ENCODE assay signal across 9 mouse cellular contexts in the genomic region with DNA sequence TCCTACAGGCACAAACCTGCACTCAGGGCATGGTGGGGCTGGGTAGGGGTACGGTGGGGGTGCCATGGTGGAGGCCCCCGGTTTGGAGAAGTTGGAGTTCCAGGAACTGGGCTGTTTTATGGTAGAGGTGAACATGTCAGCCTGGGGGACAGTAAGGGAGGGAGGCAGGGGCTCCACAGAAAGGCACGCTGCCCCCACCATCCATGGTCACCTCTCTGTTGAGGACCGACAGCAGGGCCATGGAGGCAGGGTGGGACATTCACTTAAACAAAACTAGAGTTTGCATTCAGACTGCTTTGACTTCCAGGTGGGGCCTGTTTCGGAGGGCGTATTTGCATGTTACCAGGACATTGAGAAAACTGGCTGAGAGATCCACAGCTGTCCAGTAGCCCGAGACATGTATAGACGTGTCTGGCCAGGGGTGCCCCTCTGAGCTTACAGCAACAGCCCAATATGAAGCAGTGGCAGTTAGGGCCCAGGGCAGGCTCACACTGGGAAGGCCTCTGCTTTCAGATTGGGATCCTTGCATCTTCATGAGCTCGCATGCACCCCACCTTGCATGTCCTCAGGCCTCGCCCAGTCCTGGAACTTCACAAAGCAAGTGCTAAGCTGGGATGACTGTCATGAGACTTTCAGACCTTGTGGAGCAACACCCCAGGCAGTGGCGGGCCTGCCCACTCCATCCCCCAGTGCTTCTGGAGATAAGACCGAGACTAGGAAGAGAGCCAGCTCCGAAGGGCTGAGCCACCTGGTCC. TPM values are rescaled to one million over a fixed set of nuclear protein-coding genes. Genes with fewer than 3 reads are reported as not detected.
A peak's percentile ranks its signal among the peaks of the same experiment; 100 is the strongest.
DNase-seq lines count a peak whose midpoint lies in the region; ATAC-seq and TF ChIP-seq lines count a peak whose summit lies in the region.
"Had no signal": no experiment of that assay in that cellular context is flagged by ENCODE, and none has a peak within 500 bp of the region (broad histone marks: within the 10 kb centered on the region; RNA-seq: fewer than 3 reads in every experiment).

No protein-coding gene starts in this region.

- DNase-seq in hindbrain, embryonic 10.5 days (ENCODE audit: low spot score) = no peak
- DNase-seq in adipocyte (ENCODE audit: low spot score) = peak; percentile 62
- DNase-seq in heart, embryonic 10.5 days (ENCODE audit: low spot score) = no peak
- peak; percentile 67 for DNase-seq in lung, postnatal 14 days
- no peak for DNase-seq in frontal cortex, adult 2 months (ENCODE audit: extremely low spot score in 1 of 2, low spot score in 1 of 2)
- no peak for DNase-seq in frontal cortex, postnatal 14 days (ENCODE audit: low spot score in 2 of 2)
- DNase-seq in cerebellum, adult 2 months = no peak

- H3K9me3 ChIP-seq in hindbrain, embryonic 10.5 days = no peaks in the 10 kb centered on the region
- no peaks in the 10 kb centered on the region for H3K9me3 ChIP-seq in hindbrain, embryonic 16.5 days (ENCODE audit: control insufficient read depth, low read length)
- no peaks in the 10 kb centered on the region for H3K9me3 ChIP-seq in heart, embryonic 10.5 days
- H3K9me3 ChIP-seq: limb, embryonic 13.5 days had no signal

- no peaks in the 10 kb centered on the region for H3K36me3 ChIP-seq in hindbrain, embryonic 10.5 days
- H3K36me3 ChIP-seq in hindbrain, embryonic 16.5 days (ENCODE audit: control insufficient read depth, insufficient read depth, low read length) = no peaks in the 10 kb centered on the region
- no peaks in the 10 kb centered on the region for H3K36me3 ChIP-seq in heart, embryonic 10.5 days
- H3K36me3 ChIP-seq: limb, embryonic 13.5 days had no signal

- WGBS in hindbrain, embryonic 10.5 days = 73% methylated on average over 13 of the region's 13 CpGs
- whole genome bisulfite sequencing in hindbrain, embryonic 16.5 days = 76% methylated on average over 13 of the region's 13 CpGs
- WGBS in heart, embryonic 10.5 days = 56% methylated on average over 13 of the region's 13 CpGs
- WGBS in cerebellum, adult 2 months = 62% methylated on average over 13 of the region's 13 CpGs

- no peak overlapping the region for H3K4me3 ChIP-seq in hindbrain, embryonic 10.5 days
- H3K4me3 ChIP-seq in hindbrain, embryonic 16.5 days (ENCODE audit: low read length) = no peak overlapping the region
- peak overlapping the region; percentile 1; the same call in 1 of the 2 replicates for H3K4me3 ChIP-seq in heart, embryonic 10.5 days
- H3K4me3 ChIP-seq in cerebellum, adult 2 months (replicated peaks; ENCODE audit: insufficient read depth, low read depth, low read length) = no peak overlapping the region
- H3K4me3 ChIP-seq: limb, embryonic 13.5 days had no signal

- H3K27ac ChIP-seq in hindbrain, embryonic 10.5 days = peak overlapping the region; percentile 50; the same call in 1 of the 2 replicates
- no peak overlapping the region for H3K27ac ChIP-seq in hindbrain, embryonic 16.5 days (ENCODE audit: low read depth, low read length)
- H3K27ac ChIP-seq in heart, embryonic 10.5 days = peak overlapping the region; percentile 69
- no peak overlapping the region for H3K27ac ChIP-seq in cerebellum, adult 2 months (ENCODE audit: insufficient read depth, low read length)
- H3K27ac ChIP-seq: limb, embryonic 13.5 days had no signal

- no peak for ATAC-seq in hindbrain, embryonic 16.5 days

- no peak overlapping the region for H3K4me2 ChIP-seq in hindbrain, embryonic 16.5 days (ENCODE audit: low read length)
- H3K4me2 ChIP-seq: limb, embryonic 13.5 days had no signal

- H3K9ac ChIP-seq in hindbrain, embryonic 16.5 days (ENCODE audit: low read depth, low read length) = no peak overlapping the region

- no peak for TF ChIP-seq CTCF in cerebellum, adult 2 months (IDR thresholded peaks at IDR 0.05; ENCODE audit: borderline replicate concordance, insufficient read depth, low read depth, low read length)

- peaks cover 38% of the 10 kb centered on the region for H3K4me1 ChIP-seq in hindbrain, embryonic 10.5 days (replicated peaks)
- H3K4me1 ChIP-seq in hindbrain, embryonic 16.5 days (ENCODE audit: control insufficient read depth, insufficient read depth, low read depth, low read length) = peaks cover 10% of the 10 kb centered on the region
- peaks cover 54% of the 10 kb centered on the region for H3K4me1 ChIP-seq in heart, embryonic 10.5 days
- H3K4me1 ChIP-seq in cerebellum, adult 2 months (ENCODE audit: control insufficient read depth, insufficient read depth, low read length) = peaks cover 4% of the 10 kb centered on the region

- TF ChIP-seq POLR2A in cerebellum, adult 2 months (IDR thresholded peaks at IDR 0.05; ENCODE audit: borderline replicate concordance, insufficient read depth, low read length) = no peak

- peaks cover 14% of the 10 kb centered on the region for H3K27me3 ChIP-seq in hindbrain, embryonic 10.5 days (ENCODE audit: insufficient read depth, poor library complexity, severe bottlenecking)
- H3K27me3 ChIP-seq in hindbrain, embryonic 16.5 days (replicated peaks; ENCODE audit: control insufficient read depth, insufficient read depth, low read length) = no peaks in the 10 kb centered on the region
- peaks cover 18% of the 10 kb centered on the region for H3K27me3 ChIP-seq in heart, embryonic 10.5 days (ENCODE audit: insufficient read depth, poor library complexity, severe bottlenecking)
- H3K27me3 ChIP-seq in cerebellum, adult 2 months (ENCODE audit: control insufficient read depth, insufficient read depth, low read length) = no peaks in the 10 kb centered on the region

RNA-seq across cellular contexts. Expression of gene Ahnak2, which starts 8.7 kb away (rescaled TPM):
- polyA plus RNA-seq in hindbrain, embryonic 10.5 days (2016; fragmentation: Nextera tagmentation; extraction: Ambion mirVana) = 0.16 and 0.37 TPM in 2 replicates
- polyA plus RNA-seq in hindbrain, embryonic 16.5 days (2015; fragmentation: Nextera tagmentation; extraction: Ambion mirVana) = 3.4 and 3.7 TPM in 2 replicates
- polyA plus RNA-seq in heart, embryonic 10.5 days (2016; fragmentation: Nextera tagmentation; extraction: Ambion mirVana) = 0.53 and 0.71 TPM in 2 replicates
- 1.5 and 1.9 TPM in 2 replicates for polyA plus RNA-seq in frontal cortex, adult 2 months (2012; rRNA removed)
- polyA plus RNA-seq in cerebellum, adult 2 months (2012; rRNA removed) = 11.0 and 14.7 TPM in 2 replicates

RNA-seq across cellular contexts. Expression of gene Clba1, which starts 15.0 kb away (rescaled TPM):
- polyA plus RNA-seq in hindbrain, embryonic 10.5 days (2016; fragmentation: Nextera tagmentation; extraction: Ambion mirVana) = 15.5 and 17.2 TPM in 2 replicates
- polyA plus RNA-seq in hindbrain, embryonic 16.5 days (2015; fragmentation: Nextera tagmentation; extraction: Ambion mirVana) = 21.7 and 24.2 TPM in 2 replicates
- 13.0 and 14.9 TPM in 2 replicates for polyA plus RNA-seq in heart, embryonic 10.5 days (2016; fragmentation: Nextera tagmentation; extraction: Ambion mirVana)
- polyA plus RNA-seq in frontal cortex, adult 2 months (2012; rRNA removed) = 13.8 and 14.1 TPM in 2 replicates
- polyA plus RNA-seq in cerebellum, adult 2 months (2012; rRNA removed) = 6.5 and 7.6 TPM in 2 replicates

RNA-seq across cellular contexts. Expression of gene Pld4, which starts 33.3 kb away (rescaled TPM):
- 5.2 and 5.7 TPM in 2 replicates for polyA plus RNA-seq in hindbrain, embryonic 10.5 days (2016; fragmentation: Nextera tagmentation; extraction: Ambion mirVana)
- polyA plus RNA-seq in hindbrain, embryonic 16.5 days (2015; fragmentation: Nextera tagmentation; extraction: Ambion mirVana) = 5.6 and 7.0 TPM in 2 replicates
- 0.57 and 2.9 TPM in 2 replicates for polyA plus RNA-seq in heart, embryonic 10.5 days (2016; fragmentation: Nextera tagmentation; extraction: Ambion mirVana)
- 14.0 and 20.4 TPM in 2 replicates for polyA plus RNA-seq in frontal cortex, adult 2 months (2012; rRNA removed)
- polyA plus RNA-seq in cerebellum, adult 2 months (2012; rRNA removed) = 6.7 and 7.8 TPM in 2 replicates

RNA-seq across cellular contexts. Expression of gene Cdca4, which starts 35.4 kb away (rescaled TPM):
- polyA plus RNA-seq in hindbrain, embryonic 10.5 days (2016; fragmentation: Nextera tagmentation; extraction: Ambion mirVana) = 176 and 179 TPM in 2 replicates
- polyA plus RNA-seq in hindbrain, embryonic 16.5 days (2015; fragmentation: Nextera tagmentation; extraction: Ambion mirVana) = 31.3 and 36.7 TPM in 2 replicates
- 66.5 and 98.2 TPM in 2 replicates for polyA plus RNA-seq in heart, embryonic 10.5 days (2016; fragmentation: Nextera tagmentation; extraction: Ambion mirVana)
- polyA plus RNA-seq in frontal cortex, adult 2 months (2012; rRNA removed) = 10.2 and 10.6 TPM in 2 replicates
- 9.3 and 9.8 TPM in 2 replicates for polyA plus RNA-seq in cerebellum, adult 2 months (2012; rRNA removed)

Comparison
In these comparisons a context has a peak if more than half of its experiments do, and no peak if none do; other contexts are left out.
1. H3K27ac ChIP-seq: peak in hindbrain, embryonic 10.5 days (single experiment) and heart, embryonic 10.5 days (single experiment); none in hindbrain, embryonic 16.5 days (single experiment) and cerebellum, adult 2 months (single experiment).
2. DNase-seq: peak in adipocyte (single experiment) and lung, postnatal 14 days (single experiment); none in hindbrain, embryonic 10.5 days (single experiment), heart, embryonic 10.5 days (single experiment), frontal cortex, adult 2 months (0 of 2), frontal cortex, postnatal 14 days (0 of 2) and cerebellum, adult 2 months (0 of 2).